Mouse (Mus musculus) erythroblast, embryonic 14.5 days (primary cell): ENCODE measurements around the gene Cblc. TPM values are rescaled to one million over a fixed set of nuclear protein-coding genes. Genes with fewer than 3 reads are reported as not detected.

Experiments
- H3K27me3 ChIP-seq: 2 replicates; pipeline ENCODE4 v1.6.1; 2012; ENCODE audit warnings: inconsistent platforms; ENCODE audit not compliant: control insufficient read depth
- H3K36me3 ChIP-seq: 2 replicates; pipeline ENCODE4 v1.6.1; 2012; ENCODE audit warnings: mild to moderate bottlenecking, inconsistent platforms; ENCODE audit not compliant: control insufficient read depth
- H3K4me1 ChIP-seq: 2 replicates; pipeline ENCODE4 v1.6.1; 2012; ENCODE audit warnings: inconsistent platforms; ENCODE audit not compliant: control insufficient read depth
- H3K4me3 ChIP-seq: replicated peaks from 2 replicates; pipeline ENCODE3; 2012; ENCODE audit warnings: moderate library complexity, mild to moderate bottlenecking, inconsistent platforms
- H3K9me3 ChIP-seq: 2 replicates; pipeline ENCODE4 v1.6.1; 2012; ENCODE audit warnings: low read length, inconsistent platforms, mixed read lengths; ENCODE audit not compliant: control insufficient read depth
- GATA1 ChIP-seq: IDR thresholded peaks from 2 replicates; pipeline ENCODE4 v1.6.1; 2012; ENCODE audit warnings: low read length, inconsistent platforms, mixed read lengths
- TAL1 ChIP-seq: IDR thresholded peaks from 3 replicates; pipeline ENCODE4 v1.6.1; 2012; ENCODE audit warnings: low read length, inconsistent platforms, mixed read lengths
- polyA plus RNA-seq: library from polyadenylated mRNA; stranded (reverse); fragments of >175 nt; gene quantifications from 2 replicates; pipeline ENCODE4 v1.2.3, GENCODE M21; 2012

The Cblc gene
- polyA plus RNA-seq, 1 experiment = not detected

GRCm38 (mm10) chr7:19831837-19832236, 35.2 kb upstream of the Cblc start:
- no peaks in the 10 kb centered on the region for H3K27me3 ChIP-seq
- no peaks in the 10 kb centered on the region for H3K9me3 ChIP-seq
- TF ChIP-seq TAL1 (no peak), GATA1 (no peak)
- no peaks in the 10 kb centered on the region for H3K36me3 ChIP-seq
- H3K4me1 ChIP-seq = no peaks in the 10 kb centered on the region
- H3K4me3 ChIP-seq = no peak overlapping the region

DNA sequence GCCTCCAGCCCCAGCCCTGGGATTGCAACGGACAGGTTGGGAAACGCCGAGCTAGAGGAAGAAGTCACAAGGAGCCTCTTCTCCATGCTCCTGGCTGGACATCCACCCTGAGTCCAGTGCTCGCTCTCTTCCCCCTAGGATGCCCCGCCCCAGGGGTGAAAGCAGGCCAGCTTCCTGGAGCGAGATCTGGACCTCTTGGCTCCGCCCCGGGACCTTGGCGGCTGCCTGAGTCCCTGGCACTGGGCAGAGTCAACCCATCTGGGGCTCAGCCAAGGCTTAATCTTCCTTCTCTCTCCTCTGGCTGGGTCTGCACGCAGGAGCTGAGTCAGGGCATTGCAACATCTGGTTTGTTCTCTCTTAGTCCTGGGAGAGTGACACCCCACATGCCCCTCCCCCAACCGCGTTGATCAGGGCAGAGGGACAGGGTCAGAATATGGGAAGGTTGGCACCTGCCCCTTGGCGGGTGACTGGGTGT, 34.1 kb upstream of the Cblc start:
- H3K4me3 ChIP-seq = no peak overlapping the region
- no peaks in the 10 kb centered on the region for H3K36me3 ChIP-seq
- TF ChIP-seq GATA1 (no peak), TAL1 (no peak)
- no peaks in the 10 kb centered on the region for H3K27me3 ChIP-seq
- H3K9me3 ChIP-seq = no peaks in the 10 kb centered on the region
- no peaks in the 10 kb centered on the region for H3K4me1 ChIP-seq

GRCm38 (mm10) chr7:19829694-19830093, 33.1 kb upstream of the Cblc start:
- H3K9me3 ChIP-seq = no peaks in the 10 kb centered on the region
- no peak for TF ChIP-seq TAL1
- TF ChIP-seq GATA1 = no peak
- no peaks in the 10 kb centered on the region for H3K4me1 ChIP-seq
- H3K36me3 ChIP-seq = no peaks in the 10 kb centered on the region
- H3K27me3 ChIP-seq = no peaks in the 10 kb centered on the region
- no peak overlapping the region for H3K4me3 ChIP-seq

GRCm38 (mm10) chr7:19826756-19827155, 30.1 kb upstream of the Cblc start:
- Histone ChIP-seq H3K4me1 (peaks cover 3% of the 10 kb centered on the region), H3K9me3 (no peaks in the 10 kb centered on the region), H3K27me3 (peaks cover 27% of the 10 kb centered on the region), H3K4me3 (no peak overlapping the region), H3K36me3 (no peaks in the 10 kb centered on the region)
- TF ChIP-seq GATA1 = no peak

- TF ChIP-seq GATA1 (no peak), TAL1 (no peak)
- Histone ChIP-seq H3K27me3 (peaks cover 33% of the 10 kb centered on the region), H3K36me3 (no peaks in the 10 kb centered on the region; the same call in 1 of the 2 replicates), H3K9me3 (peaks cover 4% of the 10 kb centered on the region; the same call in 1 of the 2 replicates), H3K4me3 (no peak overlapping the region), H3K4me1 (peaks cover 3% of the 10 kb centered on the region)
Observed at GRCm38 (mm10) chr7:19824182-19824973, 27.8 kb upstream of the Cblc start.

GRCm38 (mm10) chr7:19823256-19824181, 26.9 kb upstream of the Cblc start:
- peaks cover 4% of the 10 kb centered on the region; the same call in 1 of the 2 replicates for H3K9me3 ChIP-seq
- no peak for TF ChIP-seq TAL1
- no peak for TF ChIP-seq GATA1
- H3K4me3 ChIP-seq = no peak overlapping the region
- peaks cover 33% of the 10 kb centered on the region for H3K27me3 ChIP-seq
- no peaks in the 10 kb centered on the region; the same call in 1 of the 2 replicates for H3K36me3 ChIP-seq
- H3K4me1 ChIP-seq = peaks cover 3% of the 10 kb centered on the region

- Histone ChIP-seq H3K9me3 (peaks cover 4% of the 10 kb centered on the region; the same call in 1 of the 2 replicates), H3K36me3 (no peaks in the 10 kb centered on the region; the same call in 1 of the 2 replicates), H3K4me3 (peak within 1 kb of the TSS; percentile 52), H3K4me1 (peaks cover 3% of the 10 kb centered on the region), H3K27me3 (peaks cover 34% of the 10 kb centered on the region)
- no peak for TF ChIP-seq TAL1
- no peak for TF ChIP-seq GATA1
Observed at GRCm38 (mm10) chr7:19822604-19823058, 26.0 kb upstream of the Cblc start, which contains the start of gene Bcl3. Gene Bcl3, minus strand, starts transcription at chr7:19822770.

DNA sequence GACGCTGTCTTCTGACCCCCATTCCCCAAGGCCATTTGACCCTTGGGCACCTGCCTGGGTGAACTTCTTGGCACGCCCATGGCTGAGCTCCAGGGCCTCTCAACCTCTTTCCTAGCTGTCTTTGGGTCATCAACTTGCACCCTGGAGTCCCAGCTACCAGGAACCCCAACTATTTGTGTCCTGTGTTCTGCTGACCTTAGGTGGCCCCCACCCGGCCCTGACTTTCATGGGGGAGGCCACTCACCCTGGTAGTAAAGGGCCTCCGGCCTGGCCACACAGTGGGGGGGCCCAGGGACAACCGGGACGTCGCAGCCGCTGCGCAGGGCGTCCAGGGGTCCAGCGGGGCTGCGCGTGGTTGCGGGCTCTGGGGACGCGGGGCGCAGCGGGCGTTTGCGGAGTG, 25.6 kb upstream of the Cblc start:
- H3K27me3 ChIP-seq = peaks cover 38% of the 10 kb centered on the region
- H3K36me3 ChIP-seq = no peaks in the 10 kb centered on the region; the same call in 1 of the 2 replicates
- peak overlapping the region; percentile 52 for H3K4me3 ChIP-seq
- TF ChIP-seq TAL1 (no peak), GATA1 (no peak)
- H3K4me1 ChIP-seq = peaks cover 3% of the 10 kb centered on the region
- H3K9me3 ChIP-seq = peaks cover 4% of the 10 kb centered on the region; the same call in 1 of the 2 replicates

GRCm38 (mm10) chr7:19821633-19822032, 25.0 kb upstream of the Cblc start:
- Histone ChIP-seq H3K4me3 (no peak overlapping the region), H3K27me3 (peaks cover 43% of the 10 kb centered on the region), H3K4me1 (peaks cover 3% of the 10 kb centered on the region), H3K9me3 (peaks cover 4% of the 10 kb centered on the region; the same call in 1 of the 2 replicates), H3K36me3 (no peaks in the 10 kb centered on the region; the same call in 1 of the 2 replicates)
- TF ChIP-seq GATA1 (no peak), TAL1 (no peak)
